Mouse (Mus musculus): ENCODE data around the gene Gm17067.
"Not testable (repeated sequence)": the region's sequence is repeated elsewhere in the genome, so short reads cannot be mapped to it uniquely, and the experiment has no call there.

Gm17067 gene

GRCm38 (mm10) chr7:42726917-42727316 is at the start of gene Gm17067:
TSS of gene Gm17067 (minus strand) at chr7:42727017.
- not testable (repeated sequence) for DNase-seq (ENCODE audit: low read depth)

- DNase-seq (ENCODE audit: low read depth) = no peak
These were observed 23.0 kb upstream of the Gm17067 start for GRCm38 (mm10) chr7:42749836-42750235.

GRCm38 (mm10) chr7:42738536-42739210 is 11.9 kb upstream of the Gm17067 start:
- DNase-seq (ENCODE audit: low read depth) = no peak

- DNase-seq (ENCODE audit: low read depth) = not testable (repeated sequence)
These were observed 33.6 kb downstream of the Gm17067 start for GRCm38 (mm10) chr7:42693251-42693650.

GRCm38 (mm10) chr7:42692362-42693158 is 34.3 kb downstream of the Gm17067 start, which contains the start of gene Zfp975:
TSS of gene Zfp975 (minus strand) at chr7:42692742.
- DNase-seq (ENCODE audit: low read depth) = peak; percentile 56

GRCm38 (mm10) chr7:42680081-42680480 is 46.7 kb downstream of the Gm17067 start:
- not testable (repeated sequence) for DNase-seq (ENCODE audit: low read depth)

GRCm38 (mm10) chr7:42679646-42680045 is 47.2 kb downstream of the Gm17067 start:
- not testable (repeated sequence) for DNase-seq (ENCODE audit: low read depth)

- peak; percentile 1 for DNase-seq (ENCODE audit: low read depth)
These were observed 66.7 kb downstream of the Gm17067 start for GRCm38 (mm10) chr7:42660140-42660539.
